Mouse (Mus musculus): ENCODE results near the gene Nsmce3. TPM values are rescaled to one million over a fixed set of nuclear protein-coding genes. Genes with fewer than 3 reads are reported as not detected.

Nsmce3 gene
- polyA plus RNA-seq, 1 experiment from 2014 or later: 10.3 TPM

- no peak overlapping the region for H3K4me3 ChIP-seq (ENCODE audit: low read depth, low read length)
- H3K9me3 ChIP-seq (replicated peaks; ENCODE audit: control insufficient read depth, low read length, poor library complexity, severe bottlenecking): no peaks in the 10 kb centered on the region
- no peak overlapping the region for H3K27ac ChIP-seq (ENCODE audit: low read length)
- H3K36me3 ChIP-seq (ENCODE audit: control insufficient read depth, insufficient read depth, low read length): no peaks in the 10 kb centered on the region
- no peak overlapping the region for H3K9ac ChIP-seq (ENCODE audit: low read depth, low read length)
- no peak for ATAC-seq
- H3K4me2 ChIP-seq (ENCODE audit: low read length): no peak overlapping the region
- peaks cover 20% of the 10 kb centered on the region for H3K4me1 ChIP-seq (ENCODE audit: control insufficient read depth, insufficient read depth, low read length)
- 88% methylated on average over 4 of the region's 4 CpGs for WGBS
- no peaks in the 10 kb centered on the region for H3K27me3 ChIP-seq (ENCODE audit: control insufficient read depth, insufficient read depth, low read depth, low read length)
Observed at GRCm38 (mm10) chr7:64874941-64875340, 2.1 kb upstream of the Nsmce3 start.

GRCm38 (mm10) chr7:64873266-64873665 is 469 bp upstream of the Nsmce3 start:
- peak; percentile 9; the same call in 1 of the 2 replicates for ATAC-seq
- peak overlapping the region; percentile 86 for H3K4me3 ChIP-seq (ENCODE audit: low read depth, low read length)

GRCm38 (mm10) chr7:64871987-64872742 is 632 bp downstream of the Nsmce3 start:
- Histone ChIP-seq H3K4me3 (ENCODE audit: low read depth, low read length) (peak overlapping the region; percentile 86), H3K4me1 (ENCODE audit: control insufficient read depth, insufficient read depth, low read length) (peaks cover 29% of the 10 kb centered on the region), H3K4me2 (ENCODE audit: low read length) (peak overlapping the region; percentile 80), H3K36me3 (ENCODE audit: control insufficient read depth, insufficient read depth, low read length) (no peaks in the 10 kb centered on the region), H3K27ac (ENCODE audit: low read length) (peak overlapping the region; percentile 96), H3K27me3 (ENCODE audit: control insufficient read depth, insufficient read depth, low read depth, low read length) (no peaks in the 10 kb centered on the region), H3K9ac (ENCODE audit: low read depth, low read length) (peak overlapping the region; percentile 94), H3K9me3 (replicated peaks; ENCODE audit: control insufficient read depth, low read length, poor library complexity, severe bottlenecking) (no peaks in the 10 kb centered on the region)
- under 1% methylated on average over 33 of the region's 33 CpGs for WGBS
- ATAC-seq: peak; percentile 77

More at GRCm38 (mm10) chr7:64873266-64873665, 469 bp upstream of the Nsmce3 start:
- H3K36me3 ChIP-seq (ENCODE audit: control insufficient read depth, insufficient read depth, low read length): no peaks in the 10 kb centered on the region
- H3K4me1 ChIP-seq (ENCODE audit: control insufficient read depth, insufficient read depth, low read length): peaks cover 29% of the 10 kb centered on the region
- peak overlapping the region; percentile 96 for H3K27ac ChIP-seq (ENCODE audit: low read length)
- H3K4me2 ChIP-seq (ENCODE audit: low read length): peak overlapping the region; percentile 58
- 38% methylated on average over 11 of the region's 11 CpGs for WGBS
- H3K27me3 ChIP-seq (ENCODE audit: control insufficient read depth, insufficient read depth, low read depth, low read length): no peaks in the 10 kb centered on the region
- no peaks in the 10 kb centered on the region for H3K9me3 ChIP-seq (replicated peaks; ENCODE audit: control insufficient read depth, low read length, poor library complexity, severe bottlenecking)
- H3K9ac ChIP-seq (ENCODE audit: low read depth, low read length): peak overlapping the region; percentile 94; the same call in 1 of the 2 replicates

GRCm38 (mm10) chr7:64869549-64870065 is 3.2 kb downstream of the Nsmce3 start:
- ATAC-seq: no peak

GRCm38 (mm10) chr7:64863538-64863937 is 9.3 kb downstream of the Nsmce3 start:
- WGBS: 82% methylated on average over 3 of the region's 3 CpGs
- no peak for ATAC-seq
- no peaks in the 10 kb centered on the region for H3K36me3 ChIP-seq (ENCODE audit: control insufficient read depth, insufficient read depth, low read length)

More at GRCm38 (mm10) chr7:64869549-64870065, 3.2 kb downstream of the Nsmce3 start:
- Histone ChIP-seq H3K27ac (ENCODE audit: low read length) (no peak overlapping the region), H3K9me3 (replicated peaks; ENCODE audit: control insufficient read depth, low read length, poor library complexity, severe bottlenecking) (no peaks in the 10 kb centered on the region), H3K4me3 (ENCODE audit: low read depth, low read length) (no peak overlapping the region), H3K4me2 (ENCODE audit: low read length) (no peak overlapping the region), H3K36me3 (ENCODE audit: control insufficient read depth, insufficient read depth, low read length) (no peaks in the 10 kb centered on the region), H3K9ac (ENCODE audit: low read depth, low read length) (no peak overlapping the region), H3K4me1 (ENCODE audit: control insufficient read depth, insufficient read depth, low read length) (peaks cover 29% of the 10 kb centered on the region), H3K27me3 (ENCODE audit: control insufficient read depth, insufficient read depth, low read depth, low read length) (no peaks in the 10 kb centered on the region)
- WGBS: 87% methylated on average over 6 of the region's 6 CpGs

GRCm38 (mm10) chr7:64862978-64863377 is 9.8 kb downstream of the Nsmce3 start:
- WGBS: 81% methylated on average over 3 of the region's 3 CpGs
- no peak overlapping the region for H3K9ac ChIP-seq (ENCODE audit: low read depth, low read length)

More at GRCm38 (mm10) chr7:64863538-64863937, 9.3 kb downstream of the Nsmce3 start:
- Histone ChIP-seq H3K4me2 (ENCODE audit: low read length) (no peak overlapping the region), H3K9me3 (replicated peaks; ENCODE audit: control insufficient read depth, low read length, poor library complexity, severe bottlenecking) (no peaks in the 10 kb centered on the region), H3K27ac (ENCODE audit: low read length) (no peak overlapping the region), H3K27me3 (ENCODE audit: control insufficient read depth, insufficient read depth, low read depth, low read length) (no peaks in the 10 kb centered on the region), H3K4me1 (ENCODE audit: control insufficient read depth, insufficient read depth, low read length) (no peaks in the 10 kb centered on the region), H3K4me3 (ENCODE audit: low read depth, low read length) (no peak overlapping the region), H3K9ac (ENCODE audit: low read depth, low read length) (no peak overlapping the region)

GRCm38 (mm10) chr7:64856526-64857082 is 16.2 kb downstream of the Nsmce3 start:
- no peaks in the 10 kb centered on the region for H3K27me3 ChIP-seq (ENCODE audit: control insufficient read depth, insufficient read depth, low read depth, low read length)
- ATAC-seq: no peak
- peak overlapping the region; percentile 16 for H3K4me2 ChIP-seq (ENCODE audit: low read length)
- no peaks in the 10 kb centered on the region for H3K4me1 ChIP-seq (ENCODE audit: control insufficient read depth, insufficient read depth, low read length)
- no peak overlapping the region for H3K9ac ChIP-seq (ENCODE audit: low read depth, low read length)
- no peaks in the 10 kb centered on the region for H3K9me3 ChIP-seq (replicated peaks; ENCODE audit: control insufficient read depth, low read length, poor library complexity, severe bottlenecking)
- no peaks in the 10 kb centered on the region for H3K36me3 ChIP-seq (ENCODE audit: control insufficient read depth, insufficient read depth, low read length)
- no peak overlapping the region for H3K4me3 ChIP-seq (ENCODE audit: low read depth, low read length)
- WGBS: 76% methylated on average over 12 of the region's 12 CpGs
- H3K27ac ChIP-seq (ENCODE audit: low read length): no peak overlapping the region

More at GRCm38 (mm10) chr7:64862978-64863377, 9.8 kb downstream of the Nsmce3 start:
- H3K4me3 ChIP-seq (ENCODE audit: low read depth, low read length): no peak overlapping the region
- H3K36me3 ChIP-seq (ENCODE audit: control insufficient read depth, insufficient read depth, low read length): no peaks in the 10 kb centered on the region
- H3K4me2 ChIP-seq (ENCODE audit: low read length): no peak overlapping the region
- ATAC-seq: no peak
- H3K4me1 ChIP-seq (ENCODE audit: control insufficient read depth, insufficient read depth, low read length): no peaks in the 10 kb centered on the region
- H3K9me3 ChIP-seq (replicated peaks; ENCODE audit: control insufficient read depth, low read length, poor library complexity, severe bottlenecking): no peaks in the 10 kb centered on the region
- H3K27ac ChIP-seq (ENCODE audit: low read length): no peak overlapping the region
- no peaks in the 10 kb centered on the region for H3K27me3 ChIP-seq (ENCODE audit: control insufficient read depth, insufficient read depth, low read depth, low read length)

- Histone ChIP-seq H3K36me3 (ENCODE audit: control insufficient read depth, insufficient read depth, low read length) (no peaks in the 10 kb centered on the region), H3K4me2 (ENCODE audit: low read length) (peak overlapping the region; percentile 16; the same call in 1 of the 2 replicates), H3K27me3 (ENCODE audit: control insufficient read depth, insufficient read depth, low read depth, low read length) (no peaks in the 10 kb centered on the region), H3K9ac (ENCODE audit: low read depth, low read length) (no peak overlapping the region), H3K9me3 (replicated peaks; ENCODE audit: control insufficient read depth, low read length, poor library complexity, severe bottlenecking) (no peaks in the 10 kb centered on the region), H3K27ac (ENCODE audit: low read length) (no peak overlapping the region), H3K4me1 (ENCODE audit: control insufficient read depth, insufficient read depth, low read length) (no peaks in the 10 kb centered on the region), H3K4me3 (ENCODE audit: low read depth, low read length) (no peak overlapping the region)
- 64% methylated on average over 15 of the region's 15 CpGs for WGBS
- ATAC-seq: no peak
Observed at GRCm38 (mm10) chr7:64855976-64856375, 16.8 kb downstream of the Nsmce3 start.

GRCm38 (mm10) chr7:64855389-64855927 is 17.3 kb downstream of the Nsmce3 start:
- H3K4me3 ChIP-seq (ENCODE audit: low read depth, low read length): no peak overlapping the region
- H3K4me1 ChIP-seq (ENCODE audit: control insufficient read depth, insufficient read depth, low read length): no peaks in the 10 kb centered on the region
- 92% methylated on average over 5 of the region's 10 CpGs for WGBS
- no peak overlapping the region for H3K9ac ChIP-seq (ENCODE audit: low read depth, low read length)
- no peak overlapping the region for H3K4me2 ChIP-seq (ENCODE audit: low read length)
- no peaks in the 10 kb centered on the region for H3K9me3 ChIP-seq (replicated peaks; ENCODE audit: control insufficient read depth, low read length, poor library complexity, severe bottlenecking)
- H3K36me3 ChIP-seq (ENCODE audit: control insufficient read depth, insufficient read depth, low read length): no peaks in the 10 kb centered on the region
- H3K27ac ChIP-seq (ENCODE audit: low read length): no peak overlapping the region
- ATAC-seq: no peak
- H3K27me3 ChIP-seq (ENCODE audit: control insufficient read depth, insufficient read depth, low read depth, low read length): no peaks in the 10 kb centered on the region

All from midbrain, embryonic 16.5 days (tissue).